Mouse (Mus musculus) olfactory bulb, adult 2 months (tissue): ENCODE results near the gene Uhrf1.

Experiments used
- CTCF ChIP-seq: fragments of 200-500 bp; IDR thresholded peaks from 2 replicates; pipeline ENCODE4 v1.5.1; 2012; ENCODE audit warnings: low read depth, mild to moderate bottlenecking, low read length, moderate library complexity; ENCODE audit not compliant: insufficient read depth
- POLR2A ChIP-seq: fragments of 200-500 bp; IDR thresholded peaks from 2 replicates; pipeline ENCODE4 v1.6.1; 2012; ENCODE audit warnings: mild to moderate bottlenecking, low read depth, low read length, moderate library complexity; ENCODE audit not compliant: insufficient read depth

DNA sequence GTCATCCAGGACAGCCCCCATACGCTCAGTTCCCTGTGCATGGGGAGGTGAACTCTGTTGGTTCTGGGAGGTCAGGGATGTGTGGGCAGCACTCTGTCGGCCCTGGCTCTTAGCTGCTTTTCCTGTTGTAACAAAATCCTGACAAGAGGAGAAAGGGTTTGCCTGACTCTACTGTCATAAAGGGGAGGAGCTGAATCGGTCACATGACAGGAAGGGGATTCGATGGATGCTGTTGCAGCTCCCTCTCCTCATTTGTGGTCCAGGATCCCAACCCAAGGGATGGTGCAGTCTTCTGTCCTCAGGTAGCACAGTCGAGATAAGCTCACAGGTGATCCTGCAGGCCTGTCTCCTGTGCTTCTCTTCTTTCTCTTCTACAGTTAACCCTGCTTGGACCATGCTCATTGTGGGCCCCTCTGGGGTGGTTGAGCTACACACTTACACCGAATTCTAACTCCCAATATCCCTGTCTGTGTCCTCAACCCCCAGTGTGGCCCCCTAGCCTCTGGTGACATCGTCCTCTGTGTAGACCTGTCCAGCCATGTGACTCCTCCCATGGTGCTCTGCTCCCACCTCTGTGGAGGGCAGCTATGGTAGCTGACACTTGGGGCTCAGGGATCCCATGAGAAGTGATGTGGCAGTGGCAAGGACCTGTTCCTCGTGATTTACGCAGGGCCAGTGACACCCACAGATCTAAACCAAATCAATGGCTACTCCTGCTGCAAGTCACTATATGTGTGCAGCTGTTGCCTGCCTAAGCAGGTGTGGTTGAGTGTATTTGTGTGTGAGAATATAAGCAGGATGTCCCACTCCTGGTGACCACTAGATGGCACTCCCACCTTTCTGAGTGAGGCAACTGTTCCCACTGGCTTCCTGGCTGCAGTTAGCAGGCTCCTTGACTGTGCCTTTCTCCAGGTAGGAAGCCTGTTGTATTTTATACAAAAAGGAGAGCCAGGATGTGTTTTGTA is 54.1 kb downstream of the Uhrf1 start:
- no peak for TF ChIP-seq POLR2A
- peak; percentile 34; the same call in 1 of the 2 replicates for TF ChIP-seq CTCF
